Mouse (Mus musculus): ENCODE measurements around the gene Kansl1l. TPM values are rescaled to one million over a fixed set of nuclear protein-coding genes. Genes with fewer than 3 reads are reported as not detected.

Gene Kansl1l
- total and polyA plus RNA-seq, 3 experiments, result 1.8 to 1.9 TPM; not detected in 1

GRCm38 (mm10) chr1:66700693-66701575 lies 116.4 kb downstream of the Kansl1l start, which contains the start of gene Rpe:
Gene Rpe (plus strand): TSS chr1:66700831.
- peak; percentile 95 for DNase-seq (ENCODE audit: low read depth, low spot score)
- H3K9me3 ChIP-seq (replicated peaks; ENCODE audit: insufficient read depth, low read length), result no peaks in the 10 kb centered on the region
- H3K79me2 ChIP-seq (ENCODE audit: control insufficient read depth, insufficient read depth, low read length, poor library complexity), result peaks cover 28% of the 10 kb centered on the region
- peak within 1 kb of the TSS; percentile 59 for H3K27ac ChIP-seq (ENCODE audit: control insufficient read depth, low read depth, low read length)
- H3K4me1 ChIP-seq (ENCODE audit: control insufficient read depth in 1 of 2, insufficient read depth in 2 of 2, low read length in 2 of 2), result peaks cover 6 to 9% of the 10 kb centered on the region in 2 experiments
- H3K4me3 ChIP-seq (ENCODE audit: control insufficient read depth in 1 of 2, insufficient read depth in 1 of 2, low read depth in 2 of 2, low read length in 2 of 2), result peak within 1 kb of the TSS; percentile 88 to 96
- no peaks in the 10 kb centered on the region; a peak in 1 of 4 replicates for H3K27me3 ChIP-seq (ENCODE audit: control insufficient read depth in 1 of 2, insufficient read depth in 2 of 2, low read length in 2 of 2)
- TF ChIP-seq KAT2A (conservative IDR thresholded peaks at IDR 0.05; ENCODE audit: low read depth, low read length) (no peak; the same call in 1 of the 2 replicates), USF2 (IDR thresholded peaks at IDR 0.05; ENCODE audit: borderline replicate concordance in 1 of 2, insufficient read depth in 1 of 2, low read depth in 1 of 2, low read length in 2 of 2) (no peak), USF1 (IDR thresholded peaks at IDR 0.05; ENCODE audit: low read depth, low read length) (peak; percentile 74), ETS1 (IDR thresholded peaks at IDR 0.05; ENCODE audit: low read depth, low read length) (peak; percentile 93), MAX (IDR thresholded peaks at IDR 0.05; ENCODE audit: low read length) (peak; percentile 28; the same call in 1 of the 2 replicates), CTCF (IDR thresholded peaks at IDR 0.05 in 2 of 3, conservative IDR thresholded peaks at IDR 0.05 in 1 of 3; ENCODE audit: control insufficient read depth in 1 of 3, insufficient read depth in 1 of 3, low read depth in 2 of 3, low read length in 3 of 3, poor library complexity in 1 of 3, severe bottlenecking in 1 of 3) (no peak), POLR2A (IDR thresholded peaks at IDR 0.05; ENCODE audit: control insufficient read depth in 1 of 2, insufficient read depth in 1 of 2, low read depth in 1 of 2, low read length in 2 of 2, poor library complexity in 1 of 2) (peak; percentile 87), NELFE (IDR thresholded peaks at IDR 0.05; ENCODE audit: low read depth, low read length) (peak; percentile 85), MAZ (IDR thresholded peaks at IDR 0.05; ENCODE audit: low read depth, low read length) (peak; percentile 98), MXI1 (IDR thresholded peaks at IDR 0.05; ENCODE audit: low read depth, low read length) (peak; percentile 45), TBP (IDR thresholded peaks at IDR 0.05; ENCODE audit: low read depth, low read length) (0 out of 2 replicates have a peak, but pooled peaks have one; percentile 54), MYC (IDR thresholded peaks at IDR 0.05; ENCODE audit: low read depth, low read length) (no peak), ELF1 (IDR thresholded peaks at IDR 0.05; ENCODE audit: low read depth, low read length) (peak; percentile 96), CHD2 (IDR thresholded peaks at IDR 0.05; ENCODE audit: low read length) (no peak), CHD1 (IDR thresholded peaks at IDR 0.05; ENCODE audit: low read depth, low read length) (no peak), NRF1 (IDR thresholded peaks at IDR 0.05; ENCODE audit: insufficient read depth, low read depth, low read length, poor library complexity, severe bottlenecking) (no peak), TCF12 (IDR thresholded peaks at IDR 0.05; ENCODE audit: low read depth, low read length) (peak; percentile 37; the same call in 1 of the 2 replicates), SIN3A (IDR thresholded peaks at IDR 0.05; ENCODE audit: low read length) (peak; percentile 50; the same call in 1 of the 2 replicates), POLR2AphosphoS5 (IDR thresholded peaks at IDR 0.05; ENCODE audit: borderline replicate concordance, low read depth, low read length) (no peak), HCFC1 (IDR thresholded peaks at IDR 0.05; ENCODE audit: low read depth, low read length) (peak; percentile 84), POLR2AphosphoS2 (IDR thresholded peaks at IDR 0.05; ENCODE audit: low read length) (peak; percentile 74; the same call in 1 of the 2 replicates), SMC3 (IDR thresholded peaks at IDR 0.05; ENCODE audit: low read depth, low read length) (no peak), ZMIZ1 (IDR thresholded peaks at IDR 0.05; ENCODE audit: low read depth, low read length) (peak; percentile 72; the same call in 1 of the 2 replicates), JUND (IDR thresholded peaks at IDR 0.05; ENCODE audit: low read depth, low read length) (no peak), TAL1 (IDR thresholded peaks at IDR 0.05; ENCODE audit: low read length) (no peak)
- H3K36me3 ChIP-seq (ENCODE audit: control insufficient read depth in 1 of 2, insufficient read depth in 2 of 2, low read length in 2 of 2), result peaks cover 1 to 8% of the 10 kb centered on the region in 2 experiments; a peak in 2 of 4 replicates
- H3K9ac ChIP-seq (ENCODE audit: control insufficient read depth, low read depth, low read length, poor library complexity, severe bottlenecking), result peak within 1 kb of the TSS; percentile 96

Measured in MEL (cell line).